Mouse (Mus musculus) heart, postnatal 0 days (tissue): ENCODE results near the gene Mettl2.

Experiments
- CTCF ChIP-seq: IDR thresholded peaks from 2 replicates; pipeline ENCODE4 v1.5.1; 2016; ENCODE audit warnings: antibody characterized with exemption, control low read depth, low read depth
- EP300 ChIP-seq: IDR thresholded peaks from 2 replicates; pipeline ENCODE4 v1.6.1; 2016; ENCODE audit warnings: antibody characterized with exemption, low read depth

DNA sequence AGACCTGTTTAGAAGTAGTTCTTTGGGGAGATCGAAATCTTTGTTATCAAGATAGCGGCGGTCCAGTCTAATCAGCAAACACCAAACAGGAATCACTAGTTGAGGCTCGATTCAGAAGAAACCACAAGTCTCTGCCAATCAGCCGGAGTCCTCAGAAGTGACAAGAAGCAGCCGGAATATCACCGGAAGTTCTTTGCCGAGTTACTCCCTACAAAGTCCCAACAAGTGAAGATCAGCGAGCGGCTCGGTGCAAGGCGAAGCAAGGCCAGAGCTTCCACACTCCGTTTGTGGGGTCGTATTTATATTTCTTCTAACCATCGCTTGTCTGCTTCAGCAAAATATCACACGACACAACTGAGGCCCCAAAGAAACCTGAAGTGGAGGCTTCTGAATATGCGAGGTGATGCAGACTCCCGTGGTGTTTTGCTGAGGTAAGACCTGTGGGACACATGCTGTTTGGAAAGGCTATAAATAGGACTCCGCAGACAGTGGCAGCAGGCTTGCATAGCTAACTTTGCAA is 30.6 kb downstream of the Mettl2 start:
- TF ChIP-seq CTCF = no peak
- TF ChIP-seq EP300 = no peak
